Mouse (Mus musculus) small intestine, adult 2 months (tissue): ENCODE measurements at regions not wholly inside any gene's neighbourhood (a gene's known extent, or its start where the extent isn't known, plus 50 kb on each side); places are given as distances from the start of the nearest gene placed in this dataset.

ENCODE experiments used
- H3K27ac ChIP-seq: fragments of 200-500 bp; 2 replicates; pipeline ENCODE4 v1.5.1; 2012; ENCODE audit warnings: low read depth, low read length, control low read depth, inconsistent platforms; ENCODE audit not compliant: insufficient read depth
- H3K27me3 ChIP-seq: fragments of 200-500 bp; 2 replicates; pipeline ENCODE4 v1.6.1; 2012; ENCODE audit warnings: mild to moderate bottlenecking, moderate library complexity, low read length, inconsistent platforms; ENCODE audit not compliant: control insufficient read depth, insufficient read depth
- H3K36me3 ChIP-seq: fragments of 200-500 bp; 2 replicates; pipeline ENCODE4 v1.6.1; 2012; ENCODE audit warnings: mild to moderate bottlenecking, low read length, control low read depth, inconsistent platforms; ENCODE audit not compliant: control insufficient read depth, insufficient read depth
- H3K4me1 ChIP-seq: fragments of 200-500 bp; 2 replicates; pipeline ENCODE4 v1.6.1; 2012; ENCODE audit warnings: low read length, inconsistent platforms, mixed read lengths; ENCODE audit not compliant: control insufficient read depth, insufficient read depth, insufficient read length
- H3K4me3 ChIP-seq: fragments of 200-500 bp; 2 replicates; pipeline ENCODE4 v1.5.1; 2012; ENCODE audit warnings: low read depth, mild to moderate bottlenecking, control low read depth, inconsistent platforms, low read length, moderate library complexity
- CTCF ChIP-seq: fragments of 200-500 bp; IDR thresholded peaks from 2 replicates; pipeline ENCODE4 v1.5.1; 2012; ENCODE audit warnings: low read depth, mild to moderate bottlenecking, control low read depth, inconsistent platforms, low read length, moderate library complexity, mixed read lengths; ENCODE audit not compliant: insufficient replicate concordance, insufficient read length; ENCODE audit errors: extremely low read depth
- POLR2A ChIP-seq: fragments of 200-500 bp; IDR thresholded peaks from 2 replicates; pipeline ENCODE4 v1.6.1; 2012; ENCODE audit warnings: low read depth, mild to moderate bottlenecking, control low read depth, inconsistent platforms, low read length, moderate library complexity
- WGBS: fragments of 180-500 bp; shearing (Covaris S2); methylation state at CpG from one replicate; pipeline ENCODE4 v1.1.7; 2018; 5-methylcytosine and 5-hydroxymethylcytosine counted together

DNA sequence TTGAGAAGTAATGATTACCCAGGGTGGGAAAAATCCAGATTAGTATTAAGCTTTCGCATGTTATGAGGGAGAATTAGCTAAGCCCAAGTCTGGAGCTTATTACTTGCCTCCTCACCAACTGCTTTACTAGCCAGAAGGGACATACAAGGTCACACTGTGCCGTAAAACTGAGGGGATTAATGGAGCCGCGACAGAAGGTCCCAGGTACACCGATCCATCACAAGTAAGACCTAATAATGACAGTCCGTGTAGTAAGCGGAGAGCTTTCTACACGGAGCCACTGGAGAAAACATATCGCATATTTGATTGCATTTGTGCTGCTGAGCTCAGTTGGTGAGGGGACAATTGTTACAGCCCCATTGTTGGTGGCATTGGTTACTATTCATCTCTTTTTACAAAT lies 133.1 kb upstream of the Sfrp2 start:
- WGBS, result 81% methylated on average over 9 of the region's 9 CpGs
- TF ChIP-seq POLR2A, result no peak
- no peak for TF ChIP-seq CTCF
- Histone ChIP-seq H3K4me1 (no peaks in the 10 kb centered on the region), H3K27me3 (no peaks in the 10 kb centered on the region), H3K36me3 (no peaks in the 10 kb centered on the region), H3K4me3 (no peak overlapping the region), H3K27ac (no peak overlapping the region)

DNA sequence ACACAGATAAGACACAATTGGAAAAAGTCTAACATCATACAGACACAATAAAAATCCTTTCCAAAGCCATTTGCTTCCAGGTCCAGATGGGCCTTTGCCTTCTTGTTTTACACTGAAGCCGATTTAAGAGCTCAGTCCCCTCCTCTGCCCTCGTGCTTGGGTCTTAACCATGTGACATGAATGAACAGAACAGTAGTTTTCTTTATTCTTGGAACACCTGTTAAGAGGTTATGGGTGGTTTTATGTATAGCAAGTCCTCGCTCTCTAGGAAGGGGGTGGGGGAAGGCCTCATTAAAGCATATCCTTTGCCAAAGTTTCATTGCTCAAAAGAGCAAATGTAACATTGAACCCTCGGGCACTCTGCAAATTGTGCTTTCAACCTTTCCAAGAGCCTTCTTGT lies 125.7 kb upstream of the Sfrp2 start:
- H3K4me3 ChIP-seq, result no peak overlapping the region
- TF ChIP-seq CTCF (no peak), POLR2A (no peak)
- no peaks in the 10 kb centered on the region for H3K4me1 ChIP-seq
- H3K36me3 ChIP-seq, result no peaks in the 10 kb centered on the region
- no peak overlapping the region for H3K27ac ChIP-seq
- WGBS, result 71% methylated on average over 4 of the region's 4 CpGs
- no peaks in the 10 kb centered on the region for H3K27me3 ChIP-seq

DNA sequence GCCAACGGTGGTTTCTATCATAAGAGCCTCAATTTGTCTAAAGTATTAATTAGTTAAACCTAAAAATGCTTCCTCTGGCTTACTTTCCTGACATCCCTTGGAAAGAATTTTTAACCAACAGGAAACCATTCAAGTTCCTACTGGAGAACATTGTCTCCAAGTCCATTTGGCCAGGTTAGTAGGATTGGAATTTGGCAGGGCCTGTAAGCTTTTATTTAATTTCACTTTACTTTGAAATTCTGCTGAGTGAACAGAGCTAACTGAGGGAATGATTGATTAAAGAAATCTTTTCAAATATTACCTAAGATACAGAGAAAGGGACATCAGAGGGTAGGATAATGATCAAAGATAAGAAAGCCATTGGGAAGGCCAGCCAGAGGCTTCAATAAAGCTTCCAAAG lies 102.4 kb upstream of the Sfrp2 start:
- no peaks in the 10 kb centered on the region for H3K36me3 ChIP-seq
- WGBS, result 82% methylated on average over 1 of the region's 1 CpGs
- H3K4me1 ChIP-seq, result no peaks in the 10 kb centered on the region
- no peaks in the 10 kb centered on the region for H3K27me3 ChIP-seq
- TF ChIP-seq POLR2A (no peak), CTCF (no peak)
- H3K27ac ChIP-seq, result no peak overlapping the region
- H3K4me3 ChIP-seq, result no peak overlapping the region

DNA sequence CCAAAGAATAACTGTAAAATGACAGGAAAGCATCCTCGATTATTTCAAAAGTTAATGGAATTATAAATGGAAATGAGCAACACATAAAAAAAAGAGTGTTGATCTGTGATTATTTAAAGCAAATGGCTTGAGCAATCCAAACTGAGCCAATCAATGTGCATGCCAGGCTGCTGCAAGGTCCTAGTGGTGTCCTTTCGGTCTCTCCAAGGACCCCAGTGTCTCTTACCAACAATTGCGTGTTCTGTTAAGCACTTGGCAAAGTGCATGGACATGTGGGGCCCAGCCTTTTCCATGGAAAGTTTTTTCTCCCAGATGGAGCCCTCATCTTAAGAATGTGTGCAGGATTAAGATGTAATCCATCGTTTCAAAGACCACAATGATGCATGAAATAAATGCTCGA lies 90.0 kb upstream of the Sfrp2 start:
- H3K27ac ChIP-seq, result no peak overlapping the region
- no peaks in the 10 kb centered on the region for H3K27me3 ChIP-seq
- no peaks in the 10 kb centered on the region for H3K4me1 ChIP-seq
- no peak overlapping the region for H3K4me3 ChIP-seq
- H3K36me3 ChIP-seq, result no peaks in the 10 kb centered on the region
- TF ChIP-seq POLR2A, result no peak
- no peak for TF ChIP-seq CTCF
- WGBS, result 83% methylated on average over 5 of the region's 5 CpGs

DNA sequence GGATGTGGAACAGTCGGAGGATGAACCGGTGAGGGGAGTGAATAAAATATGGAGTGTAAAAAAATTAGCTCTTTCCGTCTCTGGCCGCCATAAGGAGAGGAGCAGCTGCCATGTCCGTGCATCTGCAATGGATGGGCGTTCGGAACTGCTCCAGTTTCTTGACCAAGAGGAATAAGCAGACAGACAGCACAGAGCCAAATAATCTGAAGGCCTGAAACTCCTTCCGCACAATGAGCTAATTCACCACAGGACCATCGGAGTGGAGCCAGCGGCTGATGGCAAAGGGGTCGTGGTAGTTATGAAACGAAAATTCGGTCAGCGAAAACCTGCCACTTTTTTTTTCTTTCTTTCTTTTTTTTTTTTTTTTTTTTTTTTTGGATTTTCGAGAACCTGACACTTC lies 79.5 kb upstream of the Sfrp2 start:
- WGBS, result 94% methylated on average over 15 of the region's 15 CpGs
- Histone ChIP-seq H3K4me3 (no peak overlapping the region), H3K27ac (no peak overlapping the region), H3K36me3 (no peaks in the 10 kb centered on the region), H3K27me3 (no peaks in the 10 kb centered on the region), H3K4me1 (no peaks in the 10 kb centered on the region)
- TF ChIP-seq POLR2A, result no peak
- no peak for TF ChIP-seq CTCF

DNA sequence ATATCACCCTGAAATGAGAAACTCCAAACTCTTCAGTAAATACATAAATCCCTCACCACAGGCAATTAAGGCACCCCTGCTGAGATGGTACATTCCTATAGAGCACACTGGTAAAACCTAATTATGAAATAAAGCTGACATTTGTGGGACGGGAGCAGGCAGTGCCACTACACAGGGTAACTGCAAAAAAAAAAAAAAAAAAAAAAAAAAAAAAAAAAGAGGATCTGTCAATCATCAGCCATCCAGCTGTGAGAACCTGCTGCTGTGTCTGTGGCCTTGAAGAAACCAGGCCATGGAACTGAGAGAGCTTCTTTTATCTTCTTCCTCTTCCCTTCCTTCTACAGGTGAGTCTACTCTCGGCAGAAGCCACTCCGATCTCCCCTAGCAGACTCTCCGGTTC lies 78.6 kb upstream of the Sfrp2 start:
- H3K27ac ChIP-seq, result no peak overlapping the region
- no peaks in the 10 kb centered on the region for H3K36me3 ChIP-seq
- no peak overlapping the region for H3K4me3 ChIP-seq
- WGBS, result 76% methylated on average over 4 of the region's 4 CpGs
- no peaks in the 10 kb centered on the region for H3K27me3 ChIP-seq
- no peaks in the 10 kb centered on the region for H3K4me1 ChIP-seq
- TF ChIP-seq POLR2A, result no peak
- no peak for TF ChIP-seq CTCF

DNA sequence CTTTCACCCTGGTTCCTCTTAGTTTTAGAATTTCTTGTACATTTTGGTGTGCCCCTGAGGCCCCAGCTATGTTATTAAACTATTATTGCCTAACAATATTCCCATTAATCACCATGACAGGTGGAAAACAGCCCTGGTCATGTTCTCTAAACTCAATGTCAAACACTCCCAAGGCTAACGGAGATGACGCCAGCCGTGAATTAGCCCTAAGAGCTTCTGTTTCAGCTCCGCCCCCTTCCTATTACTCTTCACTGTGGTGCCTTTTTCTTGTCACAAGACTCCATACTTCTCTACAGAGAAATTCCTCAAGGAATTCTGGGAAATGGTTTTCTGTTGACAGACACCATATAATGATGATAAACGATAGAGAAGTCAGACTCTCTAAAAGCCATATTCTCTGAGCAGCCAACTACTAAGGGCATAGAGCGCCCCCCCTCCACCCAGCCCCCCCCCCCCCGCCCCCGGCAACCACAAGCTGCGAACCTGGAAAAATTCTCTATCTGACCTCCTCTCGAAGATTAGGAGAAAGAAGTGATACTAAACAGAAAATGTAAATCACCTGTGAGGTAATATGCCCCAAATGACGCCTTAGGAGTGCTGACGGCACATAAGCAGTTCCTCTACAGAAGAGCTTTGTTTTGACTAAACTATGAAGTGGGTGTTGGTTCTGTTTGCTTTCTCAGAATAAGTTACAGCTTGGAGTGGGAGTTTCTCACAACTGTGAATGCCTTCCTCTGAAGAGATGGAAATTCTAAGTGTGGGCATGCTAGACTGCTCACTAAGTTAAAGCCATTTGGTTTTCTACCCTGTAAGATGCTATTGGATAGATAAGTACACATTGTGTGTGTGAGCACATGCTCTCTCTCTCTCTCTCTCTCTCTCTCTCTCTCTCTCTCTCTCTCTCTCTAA lies 76.8 kb upstream of the Sfrp2 start:
- H3K4me1 ChIP-seq, result no peaks in the 10 kb centered on the region
- 52% methylated on average over 12 of the region's 12 CpGs for WGBS
- H3K4me3 ChIP-seq, result no peak overlapping the region
- TF ChIP-seq CTCF, result no peak
- TF ChIP-seq POLR2A, result no peak
- H3K36me3 ChIP-seq, result no peaks in the 10 kb centered on the region
- no peaks in the 10 kb centered on the region for H3K27me3 ChIP-seq
- H3K27ac ChIP-seq, result no peak overlapping the region
